Mouse (Mus musculus) heart, adult 8-10 months (tissue): ENCODE measurements at regions not wholly inside any gene's neighbourhood (a gene's known extent, or its start where the extent isn't known, plus 50 kb on each side); places are given as distances from the start of the nearest gene placed in this dataset.
A peak's percentile ranks its signal among the peaks of the same experiment; 100 is the strongest.
"Not testable (repeated sequence)": the region's sequence is repeated elsewhere in the genome, so short reads cannot be mapped to it uniquely, and the experiment has no call there.

Experiments used
- DNase-seq: peaks from one replicate; pipeline ENCODE4 v3.0.0; 2022; ENCODE audit warnings: low spot score

- DNase-seq, result no peak
These were observed 388.5 kb upstream of the Klhl29 start for GRCm38 (mm10) chr12:5764026-5764425.

- DNase-seq, result peak; percentile 17
These were observed 386.9 kb upstream of the Klhl29 start for GRCm38 (mm10) chr12:5762306-5762927.

GRCm38 (mm10) chr12:5759485-5759884 lies 384.0 kb upstream of the Klhl29 start:
- DNase-seq, result no peak

GRCm38 (mm10) chr12:5757766-5758165 lies 382.3 kb upstream of the Klhl29 start:
- DNase-seq, result no peak

GRCm38 (mm10) chr12:5757361-5757760 lies 381.9 kb upstream of the Klhl29 start:
- no peak for DNase-seq

- DNase-seq, result no peak
These were observed 378.3 kb upstream of the Klhl29 start for GRCm38 (mm10) chr12:5753831-5754230.

GRCm38 (mm10) chr12:5744086-5744709 lies 368.7 kb upstream of the Klhl29 start:
- DNase-seq, result no peak

GRCm38 (mm10) chr12:5736066-5736465 lies 360.6 kb upstream of the Klhl29 start:
- no peak for DNase-seq

GRCm38 (mm10) chr12:5734902-5735301 lies 359.4 kb upstream of the Klhl29 start:
- DNase-seq, result no peak

- DNase-seq, result no peak
These were observed 347.6 kb upstream of the Klhl29 start for GRCm38 (mm10) chr12:5723113-5723512.

GRCm38 (mm10) chr12:5717527-5717926 lies 342.0 kb upstream of the Klhl29 start:
- not testable (repeated sequence) for DNase-seq

GRCm38 (mm10) chr12:5698778-5699454 lies 323.4 kb upstream of the Klhl29 start:
- DNase-seq, result no peak

- DNase-seq, result no peak
These were observed 306.7 kb upstream of the Klhl29 start for GRCm38 (mm10) chr12:5682182-5682581.

- DNase-seq, result not testable (repeated sequence)
These were observed 302.6 kb upstream of the Klhl29 start for GRCm38 (mm10) chr12:5678126-5678525.

GRCm38 (mm10) chr12:5668486-5668885 lies 293.0 kb upstream of the Klhl29 start:
- DNase-seq, result peak; percentile 6

- no peak for DNase-seq
These were observed 262.2 kb upstream of the Klhl29 start for GRCm38 (mm10) chr12:5637571-5638275.

- DNase-seq, result no peak
These were observed 258.5 kb upstream of the Klhl29 start for GRCm38 (mm10) chr12:5633971-5634370.

- DNase-seq, result no peak
These were observed 225.7 kb upstream of the Klhl29 start for GRCm38 (mm10) chr12:5601084-5601654.

GRCm38 (mm10) chr12:5599426-5599825 lies 223.9 kb upstream of the Klhl29 start:
- peak; percentile 36 for DNase-seq

- DNase-seq, result peak; percentile 1
These were observed 223.5 kb upstream of the Klhl29 start for GRCm38 (mm10) chr12:5598961-5599360.

GRCm38 (mm10) chr12:5572831-5573230 lies 197.3 kb upstream of the Klhl29 start:
- no peak for DNase-seq

GRCm38 (mm10) chr12:5568941-5569340 lies 193.5 kb upstream of the Klhl29 start:
- no peak for DNase-seq
